Mouse (Mus musculus): Measurements from ENCODE around the gene Svep1. TPM values are rescaled to one million over a fixed set of nuclear protein-coding genes. Genes with fewer than 3 reads are reported as not detected.

Gene Svep1
- polyA plus RNA-seq, 1 experiment: 85.8 TPM

DNA sequence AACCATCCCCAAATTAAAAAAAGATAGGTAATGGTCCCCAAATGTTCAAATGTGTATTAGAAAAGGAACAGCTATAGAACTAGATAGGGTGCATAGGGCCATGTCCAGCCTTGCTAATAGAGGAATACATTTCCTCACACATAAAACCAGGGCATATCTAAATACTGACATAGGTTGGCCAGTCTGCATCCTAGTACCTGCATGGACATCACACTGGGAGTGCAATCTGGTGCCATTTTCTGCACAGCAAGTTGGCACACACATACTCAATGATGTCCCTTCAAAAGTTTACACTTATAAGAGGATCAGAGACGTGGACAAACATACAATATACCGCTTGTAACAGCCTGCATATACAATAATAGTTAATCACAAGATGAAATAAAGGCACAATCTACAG, 5.0 kb downstream of the Svep1 start:
- Histone ChIP-seq H3K27ac (ENCODE audit: insufficient read depth, low read length) (no peak overlapping the region), H3K4me3 (ENCODE audit: insufficient read depth, low read length) (no peak overlapping the region), H3K4me1 (ENCODE audit: control insufficient read depth, insufficient read depth, low read length) (peaks cover 8% of the 10 kb centered on the region)
- TF ChIP-seq CTCF (IDR thresholded peaks at IDR 0.05; ENCODE audit: borderline replicate concordance, insufficient read depth, low read length) (no peak), POLR2A (IDR thresholded peaks at IDR 0.05; ENCODE audit: low read depth, low read length) (no peak)

- TF ChIP-seq CTCF (IDR thresholded peaks at IDR 0.05; ENCODE audit: borderline replicate concordance, insufficient read depth, low read length) (no peak), POLR2A (IDR thresholded peaks at IDR 0.05; ENCODE audit: low read depth, low read length) (no peak)
- Histone ChIP-seq H3K27ac (ENCODE audit: insufficient read depth, low read length) (no peak overlapping the region), H3K4me3 (ENCODE audit: insufficient read depth, low read length) (no peak overlapping the region), H3K4me1 (ENCODE audit: control insufficient read depth, insufficient read depth, low read length) (peaks cover 13% of the 10 kb centered on the region)
Observed at GRCm38 (mm10) chr4:58200826-58201225, 5.8 kb downstream of the Svep1 start.

GRCm38 (mm10) chr4:58197230-58197629, 9.4 kb downstream of the Svep1 start:
- TF ChIP-seq CTCF (IDR thresholded peaks at IDR 0.05; ENCODE audit: borderline replicate concordance, insufficient read depth, low read length) (no peak), POLR2A (IDR thresholded peaks at IDR 0.05; ENCODE audit: low read depth, low read length) (no peak)
- H3K4me3 ChIP-seq (ENCODE audit: insufficient read depth, low read length): no peak overlapping the region
- peaks cover 13% of the 10 kb centered on the region for H3K4me1 ChIP-seq (ENCODE audit: control insufficient read depth, insufficient read depth, low read length)
- H3K27ac ChIP-seq (ENCODE audit: insufficient read depth, low read length): peak overlapping the region; percentile 70

GRCm38 (mm10) chr4:58196795-58197194, 9.9 kb downstream of the Svep1 start:
- peaks cover 13% of the 10 kb centered on the region for H3K4me1 ChIP-seq (ENCODE audit: control insufficient read depth, insufficient read depth, low read length)
- no peak for TF ChIP-seq POLR2A (IDR thresholded peaks at IDR 0.05; ENCODE audit: low read depth, low read length)
- TF ChIP-seq CTCF (IDR thresholded peaks at IDR 0.05; ENCODE audit: borderline replicate concordance, insufficient read depth, low read length): no peak
- no peak overlapping the region for H3K4me3 ChIP-seq (ENCODE audit: insufficient read depth, low read length)
- peak overlapping the region; percentile 78 for H3K27ac ChIP-seq (ENCODE audit: insufficient read depth, low read length)

- Histone ChIP-seq H3K4me3 (ENCODE audit: insufficient read depth, low read length) (no peak overlapping the region), H3K4me1 (ENCODE audit: control insufficient read depth, insufficient read depth, low read length) (peaks cover 13% of the 10 kb centered on the region), H3K27ac (ENCODE audit: insufficient read depth, low read length) (peak overlapping the region; percentile 78; the same call in 1 of the 2 replicates)
- TF ChIP-seq CTCF (IDR thresholded peaks at IDR 0.05; ENCODE audit: borderline replicate concordance, insufficient read depth, low read length) (no peak), POLR2A (IDR thresholded peaks at IDR 0.05; ENCODE audit: low read depth, low read length) (no peak)
Observed at GRCm38 (mm10) chr4:58195936-58196335, 10.7 kb downstream of the Svep1 start.

GRCm38 (mm10) chr4:58189281-58189680, 17.4 kb downstream of the Svep1 start:
- 0 out of 2 replicates have a peak, but pooled peaks cover 4% of the 10 kb centered on the region for H3K4me1 ChIP-seq (ENCODE audit: control insufficient read depth, insufficient read depth, low read length)
- TF ChIP-seq POLR2A (IDR thresholded peaks at IDR 0.05; ENCODE audit: low read depth, low read length): no peak; the same call in 1 of the 2 replicates
- TF ChIP-seq CTCF (IDR thresholded peaks at IDR 0.05; ENCODE audit: borderline replicate concordance, insufficient read depth, low read length): no peak

DNA sequence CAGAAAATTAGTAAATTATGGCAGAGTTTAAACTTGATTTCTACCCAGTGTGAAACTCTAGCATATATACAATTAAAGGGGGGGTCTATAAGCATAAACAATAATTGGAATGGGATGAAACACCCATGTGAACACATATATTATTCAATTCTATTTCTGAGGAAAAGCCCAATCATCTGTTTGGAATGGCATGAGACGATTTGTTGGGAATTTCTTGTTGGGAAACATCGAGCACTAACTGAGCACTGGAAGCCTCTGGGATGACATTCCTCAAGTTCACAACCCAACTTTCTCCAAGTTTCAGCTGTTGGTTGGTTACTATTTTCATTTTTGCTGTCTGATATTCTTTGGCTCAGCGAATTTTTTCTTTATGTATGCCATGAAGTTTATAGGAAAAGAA, 21.3 kb downstream of the Svep1 start:
- H3K27ac ChIP-seq (ENCODE audit: insufficient read depth, low read length): peak overlapping the region; percentile 83
- H3K4me3 ChIP-seq (ENCODE audit: insufficient read depth, low read length): no peak overlapping the region
- no peak for TF ChIP-seq CTCF (IDR thresholded peaks at IDR 0.05; ENCODE audit: borderline replicate concordance, insufficient read depth, low read length)
- no peak for TF ChIP-seq POLR2A (IDR thresholded peaks at IDR 0.05; ENCODE audit: low read depth, low read length)
- peaks cover 13% of the 10 kb centered on the region for H3K4me1 ChIP-seq (ENCODE audit: control insufficient read depth, insufficient read depth, low read length)

More at GRCm38 (mm10) chr4:58189281-58189680, 17.4 kb downstream of the Svep1 start:
- peak overlapping the region; percentile 94 for H3K27ac ChIP-seq (ENCODE audit: insufficient read depth, low read length)
- no peak overlapping the region for H3K4me3 ChIP-seq (ENCODE audit: insufficient read depth, low read length)

DNA sequence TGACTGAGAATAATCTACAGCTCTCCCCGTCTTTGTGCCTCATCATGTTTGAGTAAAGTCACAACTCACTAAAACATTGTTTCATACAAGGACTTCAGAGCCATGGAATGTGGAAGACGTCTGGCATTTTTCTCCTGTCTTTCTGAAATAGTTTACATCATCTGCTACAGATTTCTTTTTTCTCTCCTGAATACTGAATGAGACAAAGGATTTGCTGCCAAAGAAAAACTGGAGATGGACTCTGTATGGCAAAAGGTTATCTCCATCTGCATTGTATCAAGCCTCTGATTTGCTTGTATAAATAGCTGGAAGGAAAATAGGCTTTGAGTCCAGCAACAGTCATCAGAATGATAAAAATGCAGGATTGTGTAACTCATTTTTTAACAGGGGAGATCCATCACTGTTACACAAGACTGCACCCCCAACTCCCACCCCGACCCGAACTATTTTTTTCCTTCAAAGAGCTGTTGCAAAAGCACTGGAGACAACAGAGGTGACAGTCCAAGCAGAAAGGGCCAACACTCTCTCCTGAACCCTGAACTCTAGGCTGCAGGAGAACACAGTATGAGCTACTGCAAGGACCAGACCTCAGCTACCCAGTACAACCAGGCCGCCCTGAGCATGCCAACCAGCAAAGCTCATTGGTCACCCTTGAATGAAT, 21.8 kb downstream of the Svep1 start:
- Histone ChIP-seq H3K4me1 (ENCODE audit: control insufficient read depth, insufficient read depth, low read length) (peaks cover 13% of the 10 kb centered on the region), H3K4me3 (ENCODE audit: insufficient read depth, low read length) (no peak overlapping the region)
- TF ChIP-seq CTCF (IDR thresholded peaks at IDR 0.05; ENCODE audit: borderline replicate concordance, insufficient read depth, low read length) (no peak), POLR2A (IDR thresholded peaks at IDR 0.05; ENCODE audit: low read depth, low read length) (no peak)

DNA sequence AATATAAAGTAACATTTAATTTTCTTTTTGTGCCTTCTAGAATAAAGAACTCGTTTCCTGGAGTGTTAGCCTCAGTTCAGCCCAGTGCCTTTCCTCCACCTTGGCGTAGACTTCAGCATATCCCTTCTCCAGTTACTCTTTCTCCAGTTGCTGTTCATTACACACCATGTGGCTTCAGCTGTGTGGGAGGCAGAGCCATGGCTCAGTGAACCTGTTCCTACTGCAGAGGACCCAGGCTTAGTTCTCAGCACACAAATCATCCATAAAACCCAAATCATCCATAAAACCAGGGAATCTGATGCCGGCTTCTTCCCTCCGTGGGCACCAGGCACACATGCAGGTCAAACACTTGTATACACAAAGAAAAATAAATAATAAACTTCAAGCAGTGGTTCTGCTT, 22.8 kb downstream of the Svep1 start:
- H3K4me1 ChIP-seq (ENCODE audit: control insufficient read depth, insufficient read depth, low read length): peaks cover 13% of the 10 kb centered on the region
- H3K27ac ChIP-seq (ENCODE audit: insufficient read depth, low read length): peak overlapping the region; percentile 83
- TF ChIP-seq POLR2A (IDR thresholded peaks at IDR 0.05; ENCODE audit: low read depth, low read length) (no peak), CTCF (IDR thresholded peaks at IDR 0.05; ENCODE audit: borderline replicate concordance, insufficient read depth, low read length) (no peak)
- H3K4me3 ChIP-seq (ENCODE audit: insufficient read depth, low read length): no peak overlapping the region

More for the DNA sequence above, 21.8 kb downstream of the Svep1 start:
- peak overlapping the region; percentile 83 for H3K27ac ChIP-seq (ENCODE audit: insufficient read depth, low read length)

DNA sequence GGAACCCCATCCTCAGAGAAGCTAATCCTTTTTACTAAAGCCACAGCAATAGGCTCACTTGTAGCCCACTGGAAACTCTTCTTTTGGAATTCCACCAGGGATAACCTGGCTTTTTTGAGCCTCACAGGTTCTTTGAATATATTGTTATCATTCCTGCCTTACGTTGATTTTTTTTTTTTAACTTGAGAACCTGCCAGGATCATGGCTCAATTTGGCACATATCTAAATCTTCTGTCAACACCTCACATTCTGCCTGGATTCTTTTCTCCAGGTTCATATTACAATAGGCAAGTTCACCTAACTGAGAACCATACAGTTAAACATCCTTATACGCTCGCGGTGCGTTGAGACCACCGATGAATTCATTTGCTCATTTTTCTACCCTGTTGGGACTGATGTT, 28.2 kb downstream of the Svep1 start:
- no peak for TF ChIP-seq CTCF (IDR thresholded peaks at IDR 0.05; ENCODE audit: borderline replicate concordance, insufficient read depth, low read length)
- no peak for TF ChIP-seq POLR2A (IDR thresholded peaks at IDR 0.05; ENCODE audit: low read depth, low read length)
- Histone ChIP-seq H3K4me1 (ENCODE audit: control insufficient read depth, insufficient read depth, low read length) (peaks cover 7% of the 10 kb centered on the region), H3K27ac (ENCODE audit: insufficient read depth, low read length) (no peak overlapping the region)

More for the DNA sequence above, 28.2 kb downstream of the Svep1 start:
- H3K4me3 ChIP-seq (ENCODE audit: insufficient read depth, low read length): no peak overlapping the region
